Mouse (Mus musculus): ENCODE measurements at regions not wholly inside any gene's neighbourhood (a gene's known extent, or its start where the extent isn't known, plus 50 kb on each side); places are given as distances from the start of the nearest gene placed in this dataset.

DNA sequence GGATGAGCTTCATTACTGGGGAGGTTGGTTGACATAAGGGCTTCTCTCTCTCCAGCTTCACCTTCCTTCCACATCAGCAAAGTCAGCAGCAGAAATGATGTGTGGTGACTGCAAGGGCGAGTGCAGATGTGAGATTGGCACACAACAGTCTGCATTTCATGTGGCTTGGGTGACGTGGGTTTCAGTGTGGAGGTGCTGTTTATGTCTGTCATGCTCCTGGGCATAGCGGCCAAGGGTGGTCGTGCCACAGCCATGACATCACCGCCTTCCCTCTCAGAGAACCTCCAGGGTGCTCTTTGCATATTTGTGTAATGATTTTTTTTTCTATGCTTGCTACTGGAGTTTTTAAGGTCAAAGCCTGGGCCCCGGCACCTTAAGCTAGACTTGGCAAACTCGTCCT is 64.0 kb downstream of the Pthlh start:
- DNase-seq (ENCODE audit: extremely low spot score, low read depth, low spot score) = no peak

DNA sequence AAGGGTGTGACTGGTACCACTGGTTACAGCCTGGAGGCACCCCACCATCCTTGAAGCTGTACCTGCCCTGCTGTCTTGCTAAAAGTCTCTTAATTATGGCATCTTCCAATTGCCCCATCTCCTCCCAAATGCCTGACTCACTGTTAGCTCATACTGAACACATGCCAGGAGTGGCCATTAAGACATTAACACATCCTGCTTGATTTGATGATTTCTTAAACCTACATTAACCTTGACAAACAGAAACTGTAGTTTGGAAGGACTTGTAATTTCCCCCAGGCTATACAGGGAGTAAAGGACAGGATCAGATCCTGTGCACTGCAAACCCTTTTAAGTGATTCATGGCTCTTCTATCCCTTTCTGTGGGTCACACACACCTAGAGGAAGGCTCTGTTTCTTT is 64.6 kb downstream of the Pthlh start:
- DNase-seq (ENCODE audit: extremely low spot score, low read depth, low spot score) = no peak

DNA sequence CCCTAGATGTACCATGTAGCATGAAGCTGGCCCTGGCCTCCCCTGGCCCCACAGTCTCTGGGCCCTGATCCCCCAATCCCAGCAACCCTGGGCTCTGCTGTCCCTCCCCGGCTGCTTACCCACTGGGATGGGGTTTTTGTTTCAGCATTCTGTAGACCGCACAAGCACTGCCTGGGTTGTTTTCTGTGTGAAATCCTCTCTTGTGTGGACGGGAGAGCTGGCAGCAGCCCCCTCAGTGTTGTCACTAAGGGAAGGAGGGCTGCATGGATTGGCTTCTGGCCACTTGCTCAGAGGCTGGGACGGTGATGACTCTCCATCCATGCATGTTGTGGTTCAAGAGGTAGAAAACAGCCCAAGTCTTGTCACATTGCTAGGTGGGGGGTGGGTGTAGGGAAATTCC is 67.6 kb downstream of the Pthlh start:
- no peak for DNase-seq (ENCODE audit: extremely low spot score, low read depth, low spot score)

DNA sequence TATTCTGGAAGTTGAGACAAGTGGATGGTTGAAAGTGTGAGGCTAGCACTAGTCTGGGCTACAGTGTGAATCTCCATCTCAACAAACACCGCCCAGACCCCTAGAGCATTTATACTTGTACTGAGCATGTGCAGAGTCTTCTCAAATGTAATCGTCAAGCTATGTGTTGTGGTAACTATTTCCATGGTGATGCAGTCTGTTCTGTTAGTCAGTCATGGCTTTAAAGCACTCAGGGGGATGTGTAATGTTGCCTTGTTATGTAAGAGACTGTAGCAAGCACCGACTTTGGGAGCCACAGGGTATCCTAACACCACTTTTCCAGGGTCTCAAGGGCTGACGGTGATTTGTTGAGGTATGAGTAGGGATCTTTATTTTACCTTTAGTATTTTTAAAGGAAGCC is 68.7 kb downstream of the Pthlh start:
- no peak for DNase-seq (ENCODE audit: extremely low spot score, low read depth, low spot score)

DNA sequence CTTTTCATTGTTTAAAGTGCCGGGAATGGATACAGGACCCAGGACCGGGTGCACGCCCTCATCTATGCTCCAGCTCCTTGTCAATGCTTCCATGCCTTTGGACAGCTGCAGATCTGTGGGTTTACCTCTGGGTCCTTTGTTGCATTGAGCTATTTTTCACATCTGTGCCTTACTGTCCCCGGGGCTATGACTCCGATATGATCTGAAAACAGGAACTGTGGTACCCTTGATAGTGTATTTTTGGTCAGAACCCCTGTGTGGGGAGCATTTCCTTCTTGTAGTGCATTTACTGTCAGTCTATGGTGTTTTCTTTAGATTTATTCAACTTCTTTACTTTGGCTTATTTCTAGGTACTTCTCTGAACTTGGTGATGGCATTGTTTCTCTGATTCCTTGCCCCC is 76.3 kb downstream of the Pthlh start:
- no peak for DNase-seq (ENCODE audit: extremely low spot score, low read depth, low spot score)

DNA sequence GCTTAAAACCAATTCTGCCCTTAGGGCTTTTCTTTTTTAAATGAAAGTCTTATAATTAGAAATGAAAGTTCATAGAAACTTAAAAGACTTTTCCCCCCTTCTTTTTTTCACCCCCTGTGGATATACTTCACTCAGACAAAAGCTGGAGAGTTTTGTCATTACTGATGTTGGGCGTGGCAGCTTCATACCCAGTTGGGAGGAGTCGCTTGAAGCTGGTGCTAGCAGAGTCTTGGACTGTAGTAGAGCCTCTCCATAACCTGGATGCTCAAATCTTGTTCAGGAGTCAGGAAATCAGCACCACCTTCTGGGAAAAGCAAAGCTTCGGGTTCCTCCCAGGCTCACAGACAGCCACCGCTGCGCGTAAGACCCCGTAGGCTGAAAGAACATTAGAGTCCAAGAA is 85.7 kb downstream of the Pthlh start:
- DNase-seq (ENCODE audit: extremely low spot score, low read depth, low spot score) = peak; percentile 37

DNA sequence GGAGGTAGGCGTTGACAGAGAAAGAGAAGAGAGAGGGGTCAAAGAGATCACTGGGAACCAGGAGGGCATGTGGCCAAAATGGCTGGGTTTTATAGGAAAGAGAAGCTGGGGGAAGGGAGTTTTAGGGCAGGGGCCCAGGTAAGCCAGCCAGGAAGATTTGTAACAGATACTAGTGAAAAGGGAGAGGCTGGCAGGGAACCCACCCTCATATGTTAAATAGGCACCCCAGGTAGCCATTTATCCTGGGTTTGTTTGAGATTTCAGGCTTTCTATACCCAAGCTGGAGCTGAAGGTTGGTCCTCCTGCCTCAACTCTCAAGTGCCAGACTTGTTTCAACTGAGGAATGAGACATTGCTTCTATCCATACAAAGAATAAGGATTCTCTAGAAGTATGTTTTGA is 85.0 kb downstream of the Klhl42 start:
- DNase-seq (ENCODE audit: extremely low spot score, low read depth, low spot score) = no peak

Data from hindlimb bud, embryonic 11.5 days (tissue).